14 mouse cellular contexts compared by ENCODE assay signal in genomic region chr10:84338752-84339151, GRCm38 (mm10).
DNase-seq lines count a peak whose midpoint lies in the region; ATAC-seq and TF ChIP-seq lines count a peak whose summit lies in the region.
"Had no signal": no experiment of that assay in that cellular context is flagged by ENCODE, and none has a peak within 500 bp of the region (broad histone marks: within the 10 kb centered on the region; RNA-seq: fewer than 3 reads in every experiment).

No protein-coding gene starts in this region.

- no peak overlapping the region for H3K27ac ChIP-seq in heart, postnatal 0 days (ENCODE audit: low read depth)
- H3K27ac ChIP-seq in heart, embryonic 11.5 days (ENCODE audit: low read depth, low read length): no peak overlapping the region
- no peak overlapping the region for H3K27ac ChIP-seq in lung, postnatal 0 days (ENCODE audit: low read length)
- no peak overlapping the region for H3K27ac ChIP-seq in hindbrain, postnatal 0 days
- H3K27ac ChIP-seq: liver, embryonic 13.5 days had no signal

- H3K4me1 ChIP-seq in heart, postnatal 0 days (ENCODE audit: control insufficient read depth, insufficient read depth): peaks cover 14% of the 10 kb centered on the region
- H3K4me1 ChIP-seq in heart, embryonic 11.5 days (ENCODE audit: control insufficient read depth, insufficient read depth, low read length): no peaks in the 10 kb centered on the region
- peaks cover 3% of the 10 kb centered on the region; the same call in 1 of the 2 replicates for H3K4me1 ChIP-seq in lung, postnatal 0 days (ENCODE audit: insufficient read depth, low read depth, low read length)
- H3K4me1 ChIP-seq in hindbrain, postnatal 0 days (ENCODE audit: insufficient read depth, low read length): no peaks in the 10 kb centered on the region
- H3K4me1 ChIP-seq: liver, embryonic 13.5 days had no signal

- no peaks in the 10 kb centered on the region for H3K9me3 ChIP-seq in heart, postnatal 0 days (replicated peaks; ENCODE audit: control insufficient read depth, low read length)
- H3K9me3 ChIP-seq in heart, embryonic 11.5 days (replicated peaks; ENCODE audit: control insufficient read depth, low read length): no peaks in the 10 kb centered on the region
- no peaks in the 10 kb centered on the region for H3K9me3 ChIP-seq in lung, postnatal 0 days (ENCODE audit: low read length)
- no peaks in the 10 kb centered on the region for H3K9me3 ChIP-seq in hindbrain, postnatal 0 days (ENCODE audit: low read length)
- H3K9me3 ChIP-seq: liver, embryonic 13.5 days had no signal

- peak; percentile 14 for DNase-seq in heart, postnatal 0 days (ENCODE audit: low spot score)
- DNase-seq in spleen, postnatal 36 days (ENCODE audit: low spot score in 2 of 2): peak; percentile 36 to 47
- DNase-seq in spleen, postnatal 14 days (ENCODE audit: low spot score in 2 of 2): no peak
- DNase-seq in lung, postnatal 0 days (ENCODE audit: low spot score): peak; percentile 80
- DNase-seq in hindbrain, postnatal 0 days (ENCODE audit: low spot score): no peak
- no peak for DNase-seq in adrenal gland, postnatal 25 days
- DNase-seq: cerebellum, postnatal 25 days; gastrocnemius, postnatal 10 days; layer of hippocampus, postnatal 36 days; liver, embryonic 13.5 days; thymus, adult 18-20 months had no signal

- H3K27me3 ChIP-seq in heart, postnatal 0 days (ENCODE audit: control insufficient read depth, insufficient read depth, low read length): no peaks in the 10 kb centered on the region
- H3K27me3 ChIP-seq in heart, embryonic 11.5 days (ENCODE audit: control insufficient read depth, insufficient read depth, low read length): no peaks in the 10 kb centered on the region
- no peaks in the 10 kb centered on the region for H3K27me3 ChIP-seq in lung, postnatal 0 days (replicated peaks; ENCODE audit: insufficient read depth, low read length)
- H3K27me3 ChIP-seq in hindbrain, postnatal 0 days (ENCODE audit: insufficient read depth, low read length): no peaks in the 10 kb centered on the region
- H3K27me3 ChIP-seq: liver, embryonic 13.5 days had no signal

- no peaks in the 10 kb centered on the region for H3K36me3 ChIP-seq in heart, postnatal 0 days (replicated peaks; ENCODE audit: control insufficient read depth, insufficient read depth, low read length)
- H3K36me3 ChIP-seq in heart, embryonic 11.5 days (ENCODE audit: control insufficient read depth, insufficient read depth, low read length): no peaks in the 10 kb centered on the region
- H3K36me3 ChIP-seq in lung, postnatal 0 days (ENCODE audit: insufficient read depth, low read length): no peaks in the 10 kb centered on the region
- H3K36me3 ChIP-seq in hindbrain, postnatal 0 days (ENCODE audit: insufficient read depth, low read length): no peaks in the 10 kb centered on the region
- H3K36me3 ChIP-seq: liver, embryonic 13.5 days had no signal

- no peak for TF ChIP-seq EP300 in heart, postnatal 0 days (IDR thresholded peaks at IDR 0.05; ENCODE audit: low read depth)
- TF ChIP-seq EP300 in lung, postnatal 0 days (IDR thresholded peaks at IDR 0.05): no peak

- no peak overlapping the region for H3K4me2 ChIP-seq in heart, postnatal 0 days (ENCODE audit: low read depth, low read length)
- no peak overlapping the region for H3K4me2 ChIP-seq in heart, embryonic 11.5 days
- H3K4me2 ChIP-seq in lung, postnatal 0 days (replicated peaks; ENCODE audit: low read depth, low read length): no peak overlapping the region
- H3K4me2 ChIP-seq in hindbrain, postnatal 0 days (ENCODE audit: low read depth, low read length): no peak overlapping the region
- H3K4me2 ChIP-seq: liver, embryonic 13.5 days had no signal

- H3K4me3 ChIP-seq in heart, postnatal 0 days (ENCODE audit: low read depth, low read length): no peak overlapping the region
- H3K4me3 ChIP-seq in heart, embryonic 11.5 days (ENCODE audit: low read depth, low read length): no peak overlapping the region
- H3K4me3 ChIP-seq in lung, postnatal 0 days (ENCODE audit: low read depth, low read length): no peak overlapping the region
- H3K4me3 ChIP-seq in hindbrain, postnatal 0 days (ENCODE audit: low read length): no peak overlapping the region
- H3K4me3 ChIP-seq: erythroblast, embryonic 14.5 days; liver, embryonic 13.5 days had no signal

- no peak for ATAC-seq in heart, postnatal 0 days (ENCODE audit: insufficient read depth, low read depth)
- ATAC-seq in heart, embryonic 11.5 days (replicated peaks; ENCODE audit: insufficient number of reproducible peaks, low FRiP score, low TSS enrichment): no peak
- ATAC-seq in lung, postnatal 0 days: peak; percentile 73
- ATAC-seq in hindbrain, postnatal 0 days: no peak
- ATAC-seq: inflammation-experienced regulatory T-cells, adult 6 months had no signal

- WGBS in heart, postnatal 0 days: 63% methylated on average over 3 of the region's 3 CpGs
- 74% methylated on average over 3 of the region's 3 CpGs for WGBS in heart, embryonic 11.5 days (ENCODE audit: insufficient replicate concordance)
- WGBS in lung, postnatal 0 days: 60% methylated on average over 3 of the region's 3 CpGs
- WGBS in hindbrain, postnatal 0 days: 94% methylated on average over 3 of the region's 3 CpGs

- TF ChIP-seq CTCF in heart, postnatal 0 days (IDR thresholded peaks at IDR 0.05; ENCODE audit: low read depth): no peak
- no peak for TF ChIP-seq CTCF in lung, postnatal 0 days (IDR thresholded peaks at IDR 0.05)
- no peak for TF ChIP-seq CTCF in hindbrain, postnatal 0 days (IDR thresholded peaks at IDR 0.05; ENCODE audit: low read depth)

- no peak overlapping the region for H3K9ac ChIP-seq in heart, postnatal 0 days (replicated peaks; ENCODE audit: low read depth, low read length)
- H3K9ac ChIP-seq in heart, embryonic 11.5 days (ENCODE audit: low read depth, low read length): no peak overlapping the region
- H3K9ac ChIP-seq in lung, postnatal 0 days (replicated peaks; ENCODE audit: low read depth): no peak overlapping the region
- H3K9ac ChIP-seq in hindbrain, postnatal 0 days (replicated peaks; ENCODE audit: low read length): no peak overlapping the region
- H3K9ac ChIP-seq: liver, embryonic 13.5 days had no signal

Comparison
In these comparisons a context has a peak if more than half of its experiments do, and no peak if none do; other contexts are left out.
1. DNase-seq: peak in heart, postnatal 0 days (single experiment), spleen, postnatal 36 days (2 of 2) and lung, postnatal 0 days (single experiment); none in spleen, postnatal 14 days (0 of 2), hindbrain, postnatal 0 days (single experiment) and adrenal gland, postnatal 25 days (single experiment).